Mouse (Mus musculus): ENCODE results near the gene Supt16. TPM values are rescaled to one million over a fixed set of nuclear protein-coding genes. Genes with fewer than 3 reads are reported as not detected.

The Supt16 gene
- polyA plus RNA-seq, 1 experiment, result 8.7 TPM

- Histone ChIP-seq H3K4me3 (ENCODE audit: extremely low read depth, insufficient read depth, insufficient read length) (no peak overlapping the region), H3K27me3 (ENCODE audit: control insufficient read depth, insufficient read depth, low read length) (no peaks in the 10 kb centered on the region), H3K36me3 (ENCODE audit: control insufficient read depth, insufficient read depth, low read length) (no peaks in the 10 kb centered on the region), H3K27ac (ENCODE audit: insufficient read depth, low read length) (no peak overlapping the region), H3K4me1 (ENCODE audit: control insufficient read depth, insufficient read depth, insufficient read length) (no peaks in the 10 kb centered on the region)
- DNase-seq (ENCODE audit: low read depth in 1 of 2, low spot score in 2 of 2), result no peak
- WGBS, result 63% methylated on average over 1 of the region's 1 CpGs
- TF ChIP-seq POLR2A (IDR thresholded peaks at IDR 0.05; ENCODE audit: low read depth, low read length), result no peak
- no peak for TF ChIP-seq CTCF (IDR thresholded peaks at IDR 0.05; ENCODE audit: extremely low read depth, insufficient read depth, insufficient read length, insufficient replicate concordance)
Observed at GRCm38 (mm10) chr14:52114101-52114500, 83.1 kb downstream of the Supt16 start.

Other genes starting within 250 kb of the Supt16 start
- 18.4 and 19.3 TPM in 2 replicates for gene Arhgef40, start 212.7 kb downstream of the Supt16 start, polyA plus RNA-seq (2012; rRNA removed)
- gene Tmem253, start 181.8 kb downstream of the Supt16 start, polyA plus RNA-seq (2012; rRNA removed), result 0.27 and 0.36 TPM in 2 replicates
- gene Zfp219, start 176.7 kb downstream of the Supt16 start, polyA plus RNA-seq (2012; rRNA removed), result 31.0 and 46.5 TPM in 2 replicates
- gene Olfr221, start 155.0 kb downstream of the Supt16 start, polyA plus RNA-seq (2012; rRNA removed), result not detected in 2 replicates
- gene Hnrnpc, start 93.4 kb downstream of the Supt16 start, polyA plus RNA-seq (2012; rRNA removed), result 47.8 and 57.3 TPM in 2 replicates
- 12.8 and 14.7 TPM in 2 replicates for gene Rpgrip1, start 86.7 kb downstream of the Supt16 start, polyA plus RNA-seq (2012; rRNA removed)
- gene Chd8, start 60.4 kb upstream of the Supt16 start, polyA plus RNA-seq (2012; rRNA removed), result 33.2 and 34.2 TPM in 2 replicates
- 27.5 and 31.0 TPM in 2 replicates for gene Tox4, start 81.7 kb upstream of the Supt16 start, polyA plus RNA-seq (2012; rRNA removed)
- 6.5 and 7.3 TPM in 2 replicates for gene Rab2b, start 82.1 kb upstream of the Supt16 start, polyA plus RNA-seq (2012; rRNA removed)
- gene Mettl3, start 107.7 kb upstream of the Supt16 start, polyA plus RNA-seq (2012; rRNA removed), result 24.1 and 26.2 TPM in 2 replicates
- 4.6 and 5.0 TPM in 2 replicates for gene Sall2, start 131.3 kb upstream of the Supt16 start, polyA plus RNA-seq (2012; rRNA removed)
- not detected in 2 replicates for gene Olfr1513, start 159.0 kb upstream of the Supt16 start, polyA plus RNA-seq (2012; rRNA removed)
- not detected in 2 replicates for gene Olfr1512, start 181.8 kb upstream of the Supt16 start, polyA plus RNA-seq (2012; rRNA removed)
- not detected in 2 replicates for gene Olfr1511, start 200.0 kb upstream of the Supt16 start, polyA plus RNA-seq (2012; rRNA removed)
- gene Olfr1510, start 217.0 kb upstream of the Supt16 start, polyA plus RNA-seq (2012; rRNA removed), result not detected in 2 replicates
- not detected in 2 replicates for gene Olfr1509, start 245.6 kb upstream of the Supt16 start, polyA plus RNA-seq (2012; rRNA removed)